Mouse (Mus musculus): ENCODE measurements at regions not wholly inside any gene's neighbourhood (a gene's known extent, or its start where the extent isn't known, plus 50 kb on each side); places are given as distances from the start of the nearest gene placed in this dataset.

- TF ChIP-seq CTCF (conservative IDR thresholded peaks at IDR 0.05; ENCODE audit: insufficient read depth, insufficient read length, low read depth, low read length) (no peak), POLR2A (IDR thresholded peaks at IDR 0.05; ENCODE audit: low read depth, low read length) (no peak)
These were observed 94.8 kb upstream of the Hs6st1 start for GRCm38 (mm10) chr1:35973386-35973785.

Data from kidney, adult 2 months (tissue).